Mouse (Mus musculus): Measurements from ENCODE around the gene Medag. TPM values are rescaled to one million over a fixed set of nuclear protein-coding genes. Genes with fewer than 3 reads are reported as not detected.

The Medag gene
- total RNA-seq (2014; fragmentation: Nextera tagmentation) (not detected in 2 replicates), total RNA-seq (2017) (not detected in 2 replicates)

DNA sequence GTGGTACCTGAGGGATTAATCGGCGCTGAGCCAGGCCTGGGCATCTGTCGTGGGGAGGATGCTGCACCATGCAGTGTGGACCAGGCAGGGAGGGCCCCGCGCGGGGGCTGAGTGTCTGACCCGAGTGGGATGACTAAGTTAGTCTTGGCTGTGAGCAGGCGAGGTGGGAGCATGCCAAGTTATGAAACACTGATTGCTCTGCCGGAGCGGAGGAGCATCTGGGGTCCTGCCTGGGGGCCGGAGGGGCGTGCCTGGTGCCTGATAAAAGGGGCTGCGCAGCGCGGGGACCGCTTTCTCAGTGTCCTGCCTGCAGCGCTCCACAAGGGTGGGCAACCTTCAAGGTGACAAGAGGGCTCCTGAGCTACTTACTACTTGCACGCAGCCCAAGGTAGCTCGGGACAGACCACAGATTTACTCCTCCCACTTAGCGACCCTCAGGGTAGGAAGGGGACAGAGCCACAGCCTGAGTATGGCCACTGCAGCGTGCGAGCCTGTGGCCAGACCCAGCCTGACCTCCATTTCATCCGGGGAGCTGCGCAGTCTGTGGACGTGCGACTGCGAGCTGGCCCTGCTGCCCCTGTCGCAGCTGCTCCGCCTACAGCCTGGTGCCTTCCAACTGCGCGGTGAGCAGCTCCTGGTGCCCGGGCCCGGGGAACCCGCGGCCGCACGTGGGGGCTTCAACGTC lies at the start of gene Medag:
Gene Medag, plus strand, starts transcription at position 241 of the 685 bp plus-strand sequence.
- peak; percentile 47 for ATAC-seq (replicated peaks; ENCODE audit: poor library complexity, severe bottlenecking)

DNA sequence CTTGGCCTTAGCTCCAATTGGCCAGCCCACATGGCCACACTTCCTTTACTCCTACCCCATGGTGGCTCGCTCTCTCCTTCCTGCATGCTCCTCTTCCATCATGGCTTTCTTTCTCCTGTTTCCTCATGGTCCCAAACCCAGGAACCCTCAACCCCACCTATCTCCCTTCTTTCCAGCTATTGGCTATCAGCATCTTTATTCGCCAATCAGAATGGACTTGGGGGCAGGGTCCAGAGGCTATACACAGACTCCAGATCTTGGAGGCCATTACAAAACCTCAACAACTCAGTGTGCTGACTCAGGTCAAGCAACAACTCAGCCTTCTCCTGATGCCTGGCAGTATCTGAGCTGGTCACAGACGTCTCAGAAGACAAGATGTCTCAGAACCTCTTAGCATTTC lies 48.9 kb upstream of the Medag start:
- ATAC-seq (replicated peaks; ENCODE audit: poor library complexity, severe bottlenecking) = no peak

DNA sequence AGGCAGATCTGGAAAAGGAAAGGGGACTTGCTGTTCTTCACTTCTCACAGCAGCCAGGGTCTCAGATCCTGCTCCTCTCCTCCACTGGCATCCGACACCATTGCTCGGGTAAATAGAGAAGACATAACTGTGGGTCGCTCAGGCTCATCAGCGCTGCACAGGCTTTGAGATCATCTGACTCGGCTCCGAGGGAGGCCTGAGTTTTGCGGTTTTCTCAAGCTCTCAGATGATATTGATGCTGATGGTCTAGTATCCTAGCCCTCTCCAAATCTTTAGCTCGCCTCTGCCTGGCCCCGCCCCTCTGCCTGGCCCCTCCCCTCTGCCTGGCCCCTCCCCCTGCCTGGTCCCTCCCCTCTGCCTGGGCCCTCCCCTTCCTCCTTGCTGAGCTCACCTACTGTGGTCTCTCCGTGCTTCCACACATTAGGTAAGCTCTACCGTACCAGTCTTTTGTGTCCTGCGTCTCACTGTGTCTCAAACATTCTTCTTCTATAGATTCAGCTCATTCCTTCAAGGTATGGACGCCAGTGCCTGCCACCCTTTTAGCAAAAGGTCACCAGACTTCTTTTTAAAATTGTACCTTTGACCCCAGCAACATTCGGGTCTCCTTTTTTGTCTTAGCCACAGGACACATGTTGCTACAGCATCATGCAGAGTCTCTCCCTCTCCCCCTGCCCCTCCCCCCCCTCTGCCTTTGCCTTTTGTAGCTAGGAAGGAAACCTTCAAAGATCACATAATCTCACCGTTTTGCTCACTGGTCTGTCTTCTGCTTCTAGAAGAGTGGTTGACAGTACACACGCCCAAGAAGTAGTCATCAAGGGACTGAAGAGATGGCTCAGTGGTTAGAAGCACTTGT lies 47.4 kb upstream of the Medag start:
- ATAC-seq (replicated peaks; ENCODE audit: poor library complexity, severe bottlenecking) = no peak

DNA sequence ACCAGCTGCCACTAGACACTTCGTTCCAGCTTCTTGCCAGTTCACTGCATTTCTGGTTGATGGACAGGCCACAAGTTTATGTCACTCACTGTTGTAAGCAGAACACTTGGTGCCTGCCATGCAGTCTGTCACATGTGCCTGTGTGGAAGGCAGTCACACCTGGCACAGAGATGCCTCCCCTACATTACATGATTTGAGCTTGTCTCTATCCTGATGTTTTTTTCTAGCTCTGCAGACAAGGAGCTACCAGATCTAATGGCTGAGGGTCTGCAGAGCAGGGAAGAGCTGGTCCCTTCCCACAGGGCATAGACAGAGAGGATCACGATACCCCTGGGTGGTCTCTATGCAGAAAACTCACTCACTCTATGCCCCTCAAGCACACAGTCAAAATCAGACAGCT lies 44.5 kb upstream of the Medag start:
- no peak for ATAC-seq (replicated peaks; ENCODE audit: poor library complexity, severe bottlenecking)

DNA sequence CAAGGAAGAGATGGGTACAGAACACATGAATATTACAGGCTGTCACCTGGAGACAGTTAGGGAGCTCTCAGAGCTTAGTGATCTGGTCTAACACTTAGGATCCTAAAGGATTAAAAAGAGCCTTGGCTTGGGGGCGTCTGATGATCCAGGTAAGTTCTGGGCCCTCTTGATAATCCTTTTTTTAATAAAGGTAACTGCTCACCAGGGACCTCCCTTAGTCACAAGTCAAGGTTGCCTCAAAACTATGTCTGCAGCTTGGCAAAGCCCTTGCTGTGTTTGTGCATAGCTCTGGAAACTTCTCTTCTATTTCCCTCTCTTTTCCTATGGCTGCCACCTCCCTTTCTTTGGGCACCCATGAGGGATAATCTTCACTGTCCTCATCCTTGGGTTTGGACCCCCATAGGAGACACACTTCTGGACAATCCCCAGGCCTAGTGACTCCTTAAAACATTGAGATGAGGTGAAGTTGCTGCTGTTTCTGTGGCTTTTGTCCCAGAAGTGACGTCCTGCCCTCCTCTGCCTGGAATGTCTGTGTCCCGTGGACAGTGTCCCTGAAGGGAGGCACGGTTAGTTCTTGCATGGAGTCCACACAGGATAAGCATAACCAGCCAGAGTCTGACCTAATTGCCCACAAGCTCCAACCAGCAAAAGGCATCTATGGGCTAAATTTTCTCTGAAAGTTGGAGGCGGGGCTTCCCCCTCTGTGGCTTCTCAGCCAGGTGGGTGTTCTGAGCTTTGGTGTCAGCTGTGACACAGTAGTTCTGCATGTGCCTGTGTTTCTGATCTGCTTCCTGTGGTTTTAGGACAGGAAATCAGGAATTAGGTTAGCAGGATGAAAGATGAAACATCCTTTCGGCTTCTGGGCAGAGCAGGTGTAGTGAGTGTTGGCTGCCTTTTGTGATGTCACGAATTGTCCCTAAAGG lies 43.7 kb upstream of the Medag start:
- ATAC-seq (replicated peaks; ENCODE audit: poor library complexity, severe bottlenecking) = peak; percentile 25; the same call in 1 of the 2 replicates

DNA sequence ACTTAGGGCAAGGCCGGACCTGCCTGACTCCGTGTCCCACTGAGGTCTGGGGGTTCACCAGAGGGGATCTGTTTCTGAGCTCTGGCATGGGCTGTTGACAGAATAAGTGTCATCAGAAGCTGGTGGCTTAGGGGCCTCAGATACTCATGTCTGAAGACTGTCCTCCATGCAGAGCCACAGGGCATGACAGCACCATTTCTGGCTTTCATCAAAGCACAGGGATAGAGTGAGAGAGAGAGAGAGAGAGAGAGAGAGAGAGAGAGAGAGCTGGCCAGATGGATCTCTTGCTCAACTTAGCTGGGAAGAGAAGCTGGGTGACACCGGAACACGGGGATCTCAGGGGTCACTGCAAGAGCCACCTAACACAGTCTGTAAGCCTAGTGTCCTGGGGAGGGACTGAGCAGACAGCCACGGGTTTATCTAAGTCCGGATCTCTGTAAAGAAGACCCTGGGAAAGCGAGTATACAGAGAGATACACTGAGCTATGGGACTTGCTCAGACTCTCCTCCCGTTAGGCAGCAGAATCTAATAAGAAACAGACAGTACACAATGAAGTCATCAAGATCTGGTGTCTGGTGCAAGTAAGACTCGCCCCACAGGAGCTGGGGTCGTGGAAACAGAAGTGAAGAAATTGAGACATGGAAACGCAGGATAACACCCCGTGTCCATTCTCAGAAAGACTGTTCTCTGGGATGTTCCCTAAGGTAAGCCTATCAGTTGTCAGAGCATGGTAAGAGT lies 42.8 kb upstream of the Medag start:
- no peak for ATAC-seq (replicated peaks; ENCODE audit: poor library complexity, severe bottlenecking)

DNA sequence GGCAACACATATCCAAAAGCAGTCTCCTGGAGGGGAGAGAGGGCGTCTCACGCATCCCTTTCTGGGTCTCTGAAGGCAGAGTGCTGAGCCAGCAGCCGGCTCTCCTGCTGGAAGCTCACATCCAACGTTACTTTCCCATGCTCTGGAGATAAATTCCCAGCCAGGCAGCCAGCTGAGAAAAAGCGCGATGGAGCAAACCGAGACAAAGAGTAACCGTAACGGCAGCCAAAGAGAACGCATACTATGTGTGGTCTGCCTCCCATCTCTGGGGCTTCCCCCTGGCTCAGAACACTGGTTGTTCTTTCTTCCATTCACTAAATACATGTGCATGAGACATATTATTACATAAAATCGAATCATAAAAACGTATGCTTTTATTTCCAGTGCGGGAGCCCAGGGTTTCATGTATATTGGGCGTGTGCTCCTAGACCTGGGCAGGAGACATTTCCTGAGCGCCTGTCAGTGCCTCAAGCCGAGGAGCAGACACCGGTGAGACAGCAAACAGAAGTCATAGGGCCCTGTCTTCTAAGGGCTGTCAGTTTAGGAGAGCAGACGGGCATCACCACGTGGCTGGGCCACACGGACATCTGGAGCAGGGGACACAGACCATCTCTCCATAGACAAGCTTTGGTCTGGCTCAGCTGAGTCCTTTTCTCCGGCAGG lies 42.0 kb upstream of the Medag start:
- ATAC-seq (replicated peaks; ENCODE audit: poor library complexity, severe bottlenecking) = no peak

DNA sequence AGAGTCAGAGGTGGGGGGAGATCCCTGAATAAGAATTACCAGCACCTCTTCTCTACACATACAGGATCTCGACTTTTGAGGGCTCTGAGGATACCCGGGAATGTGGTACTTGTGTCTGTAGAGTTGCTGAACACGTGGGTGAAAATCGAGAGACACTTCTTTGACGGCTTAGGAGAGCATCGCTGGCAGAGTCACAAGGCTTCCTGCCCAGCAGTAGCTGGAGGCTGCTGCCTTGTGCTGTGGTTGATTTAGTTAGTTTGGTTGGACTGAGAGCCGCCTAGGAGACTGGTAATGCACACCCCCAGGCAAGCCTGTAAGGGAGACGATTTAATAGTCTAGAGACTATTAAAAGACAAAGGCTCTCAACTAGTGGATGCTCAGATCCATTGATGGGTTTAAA lies 39.5 kb upstream of the Medag start:
- ATAC-seq (replicated peaks; ENCODE audit: poor library complexity, severe bottlenecking) = no peak

DNA sequence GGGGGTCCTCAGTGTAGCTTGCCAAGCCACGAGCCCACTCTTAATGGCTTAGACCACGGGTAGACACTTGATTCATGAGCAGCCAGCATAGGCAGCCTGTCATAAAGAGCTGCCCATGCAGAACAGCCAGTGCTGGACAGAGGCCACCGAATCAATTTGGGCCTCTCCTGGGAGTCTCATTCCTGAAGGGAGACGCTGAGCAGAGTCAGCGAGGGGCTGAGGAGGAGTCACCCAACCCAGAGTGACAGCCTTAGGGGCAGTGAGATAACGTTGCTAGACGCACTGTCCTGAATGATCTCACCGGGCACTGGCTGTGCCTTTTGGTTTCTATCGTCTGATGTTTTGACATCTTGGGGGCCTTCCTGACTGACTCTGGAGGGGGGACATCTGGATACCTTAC lies 38.3 kb upstream of the Medag start:
- ATAC-seq (replicated peaks; ENCODE audit: poor library complexity, severe bottlenecking) = no peak

DNA sequence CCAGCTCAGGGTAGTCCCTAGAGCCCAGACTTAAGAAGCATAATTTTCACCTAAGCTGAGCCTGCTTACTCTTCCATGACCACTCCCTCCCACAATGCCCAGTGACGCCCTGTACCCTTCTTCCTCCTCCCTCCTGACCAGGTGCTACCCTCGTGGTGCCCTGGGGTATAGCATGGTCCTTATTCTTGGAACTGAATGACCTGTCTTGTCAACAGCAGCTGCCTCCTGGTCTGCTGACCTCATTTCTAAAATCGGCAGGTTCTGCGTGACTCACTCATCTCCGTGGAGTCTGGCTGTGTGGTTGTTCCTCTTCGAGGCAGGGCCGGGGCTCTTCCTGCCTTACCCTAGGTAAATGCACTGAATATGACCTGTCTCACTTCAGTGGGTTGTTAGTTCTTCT lies 37.5 kb upstream of the Medag start:
- ATAC-seq (replicated peaks; ENCODE audit: poor library complexity, severe bottlenecking) = peak; percentile 57

DNA sequence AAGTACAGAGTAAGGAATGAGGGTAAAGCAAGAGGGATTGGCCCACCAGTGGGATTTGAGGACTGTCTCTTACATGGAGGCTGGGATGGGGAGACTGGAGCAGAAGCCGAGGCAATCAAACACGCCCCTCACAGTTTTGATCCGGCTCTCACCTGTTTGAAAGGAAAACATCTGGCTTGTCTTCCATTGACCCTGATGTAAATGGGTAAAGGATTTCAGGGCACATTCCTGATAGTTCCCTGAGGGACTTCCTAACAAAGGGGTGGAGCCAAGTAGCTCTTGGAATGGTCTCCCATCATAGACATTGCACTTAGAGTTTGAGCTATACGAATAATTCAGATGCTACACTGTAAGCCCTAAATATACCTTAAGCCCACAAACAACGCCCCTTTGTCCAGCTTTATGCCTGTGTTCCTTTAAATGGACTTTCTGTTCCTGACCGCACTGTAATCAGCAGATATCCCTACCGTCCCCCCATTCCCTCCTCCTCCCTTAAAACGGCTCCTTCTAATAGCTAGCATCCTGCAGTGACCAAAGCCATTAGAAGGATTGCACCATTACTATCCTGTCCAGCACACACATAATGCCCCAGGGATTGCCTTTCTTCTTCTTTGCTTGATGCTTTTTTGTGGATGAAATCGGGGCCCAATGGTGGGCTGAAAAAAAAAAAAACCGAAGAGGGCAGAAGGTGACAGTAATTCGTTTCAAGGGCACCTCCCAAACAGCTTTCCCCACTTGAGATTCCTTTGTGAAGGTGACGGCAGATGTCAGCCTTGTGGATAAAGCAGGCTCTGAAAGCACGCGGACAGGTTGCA lies 36.3 kb upstream of the Medag start:
- no peak for ATAC-seq (replicated peaks; ENCODE audit: poor library complexity, severe bottlenecking)

DNA sequence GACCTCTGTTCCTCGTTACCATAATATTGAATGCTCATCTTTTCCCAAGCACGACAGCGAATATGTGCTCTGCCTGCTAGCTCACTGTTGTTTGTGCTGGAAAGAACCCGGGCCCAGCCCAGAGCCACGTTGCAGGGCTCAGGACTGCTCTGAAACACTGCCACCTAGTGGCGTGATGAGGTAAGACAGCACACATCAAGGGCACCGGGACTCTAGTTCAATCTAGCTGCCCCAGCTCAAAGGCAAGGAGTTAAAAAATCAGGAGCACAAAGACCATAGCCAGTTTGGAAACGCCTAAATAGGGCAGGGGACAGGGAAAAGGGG lies 35.7 kb upstream of the Medag start:
- peak; percentile 73 for ATAC-seq (replicated peaks; ENCODE audit: poor library complexity, severe bottlenecking)

DNA sequence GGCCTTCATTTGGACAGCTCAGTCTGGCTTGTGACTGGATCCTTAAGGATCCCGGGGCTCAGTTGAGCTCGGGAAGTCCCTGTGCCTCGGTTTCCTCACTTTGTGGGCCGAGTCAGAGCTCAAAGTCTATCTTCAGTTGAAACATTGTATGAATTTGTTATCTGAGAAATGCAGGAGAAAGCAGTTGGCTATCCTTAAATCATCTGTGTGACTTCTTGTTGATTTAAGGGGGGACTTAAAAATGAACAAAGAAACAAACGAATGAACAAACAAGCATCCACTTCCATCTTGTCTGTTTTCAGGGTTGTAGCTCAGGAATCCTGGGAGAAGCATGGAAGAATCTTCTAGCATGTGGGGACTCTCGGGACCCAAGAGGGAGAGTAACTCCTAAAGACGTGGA lies 35.2 kb upstream of the Medag start:
- no peak for ATAC-seq (replicated peaks; ENCODE audit: poor library complexity, severe bottlenecking)

DNA sequence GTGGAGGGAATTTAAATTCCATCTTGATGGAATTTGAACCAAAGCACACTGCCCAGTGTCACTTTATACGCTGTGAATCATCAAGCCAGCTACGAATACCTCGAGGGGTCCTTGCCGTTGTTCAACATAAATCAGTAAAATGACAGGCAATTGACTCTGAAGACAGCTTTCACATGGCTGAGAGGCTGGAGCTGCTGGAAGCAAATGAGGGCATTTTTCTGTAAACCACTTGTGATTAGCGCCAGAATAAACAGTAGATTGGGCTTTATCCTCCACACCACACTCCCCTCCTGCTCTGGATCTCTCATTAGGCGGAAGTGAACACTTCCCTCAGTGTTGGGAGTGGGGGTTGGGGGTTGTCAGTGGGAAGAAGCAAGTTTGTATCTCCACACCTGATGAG lies 34.3 kb upstream of the Medag start:
- no peak for ATAC-seq (replicated peaks; ENCODE audit: poor library complexity, severe bottlenecking)

DNA sequence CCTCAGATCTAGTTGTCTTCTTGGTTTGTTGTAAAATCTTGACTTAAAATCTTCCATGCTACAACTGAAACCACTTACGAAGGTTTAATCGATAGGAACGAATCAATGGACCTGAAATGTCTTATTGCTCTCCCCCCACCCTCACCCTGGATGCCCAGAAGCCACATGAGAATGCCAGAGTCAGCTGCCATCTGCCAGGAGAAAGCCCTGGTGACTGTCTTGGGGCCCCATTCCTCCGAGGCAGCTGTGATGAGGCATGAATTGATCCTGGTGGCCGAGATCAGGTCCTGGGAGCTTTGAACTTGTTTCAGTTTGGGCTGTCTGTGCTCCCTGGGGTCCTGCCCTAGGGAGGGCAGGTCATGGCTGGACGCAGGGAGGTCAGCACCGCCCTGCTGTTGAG lies 33.0 kb upstream of the Medag start:
- ATAC-seq (replicated peaks; ENCODE audit: poor library complexity, severe bottlenecking) = no peak

DNA sequence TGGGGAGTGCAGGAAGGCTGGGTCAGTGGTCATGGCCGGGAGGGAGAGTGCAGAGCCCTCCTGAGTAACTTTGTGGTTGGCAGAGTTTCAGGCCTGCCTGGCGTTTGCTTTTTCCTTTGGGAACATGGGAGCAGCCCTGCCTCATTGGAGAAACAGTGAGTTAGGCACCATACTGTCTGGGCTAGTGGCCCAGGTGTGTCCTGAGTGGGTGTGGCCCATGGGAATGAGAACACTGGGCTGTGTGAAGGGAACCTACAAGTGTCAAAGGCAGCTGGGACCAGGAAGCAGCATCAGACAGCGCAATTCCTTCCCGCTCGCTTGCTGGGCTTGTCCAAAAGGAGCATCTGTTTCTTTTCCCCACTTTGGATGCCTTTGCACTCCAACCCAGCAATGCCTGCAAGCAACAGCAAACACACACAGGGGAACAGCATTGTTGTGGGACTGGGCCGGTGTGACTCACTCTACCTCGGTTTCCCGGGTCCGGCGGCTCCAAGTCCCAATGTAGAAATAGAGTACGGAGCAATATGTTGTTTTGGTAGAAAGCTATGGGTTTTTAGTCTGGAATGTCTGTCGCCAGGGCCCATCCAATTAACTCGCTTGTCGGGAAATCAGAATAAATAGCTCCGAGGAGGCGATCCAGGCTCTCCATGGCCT lies 32.3 kb upstream of the Medag start:
- ATAC-seq (replicated peaks; ENCODE audit: poor library complexity, severe bottlenecking) = no peak

DNA sequence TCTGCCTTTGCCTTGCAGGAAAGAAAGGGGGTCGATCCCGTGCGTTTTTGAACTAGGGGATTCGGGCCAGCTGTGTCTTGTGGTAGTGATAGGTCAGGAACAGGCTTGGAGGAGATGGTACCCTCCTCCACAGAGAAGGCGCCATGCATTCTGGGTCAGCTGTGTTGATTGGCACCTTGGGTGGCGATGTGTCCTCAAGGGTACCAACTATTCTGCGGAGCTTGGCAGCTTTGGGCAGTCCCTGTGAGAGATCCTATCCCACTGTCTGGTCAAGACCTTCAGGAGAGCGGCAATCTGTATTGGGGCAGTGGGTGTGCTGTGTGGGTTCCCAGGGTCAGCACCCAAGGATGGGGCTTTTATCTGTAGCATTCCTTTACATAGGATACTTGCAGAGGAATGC lies 31.7 kb upstream of the Medag start:
- no peak for ATAC-seq (replicated peaks; ENCODE audit: poor library complexity, severe bottlenecking)

DNA sequence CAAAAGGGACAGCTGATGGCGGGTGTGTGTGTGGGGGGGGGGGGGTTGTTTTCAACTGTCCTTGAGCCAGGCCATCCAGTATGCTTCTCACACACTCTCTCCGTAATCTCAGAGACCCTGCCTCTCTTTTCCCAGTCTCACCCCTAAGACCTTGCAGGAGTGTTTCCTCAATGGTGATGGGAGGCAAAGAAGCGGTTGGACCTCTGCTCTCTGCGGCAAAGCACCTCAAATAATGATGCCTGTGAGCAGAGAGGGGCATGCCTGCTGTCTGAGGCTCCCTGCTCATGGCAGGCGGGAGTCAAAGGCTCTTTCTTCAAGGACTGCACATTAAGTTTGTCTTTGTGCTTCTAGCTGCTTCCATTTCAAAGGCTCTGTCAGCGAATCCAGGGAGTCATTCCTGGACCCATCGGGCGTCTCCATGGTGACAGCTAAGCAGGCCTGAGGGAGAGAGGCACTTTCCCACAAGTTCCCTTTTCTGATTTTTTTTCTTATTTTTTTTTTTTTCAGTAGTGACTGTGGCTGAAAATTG lies 31.1 kb upstream of the Medag start:
- peak; percentile 62 for ATAC-seq (replicated peaks; ENCODE audit: poor library complexity, severe bottlenecking)
